12 mouse cellular contexts compared by ENCODE assay signal in the genomic region with DNA sequence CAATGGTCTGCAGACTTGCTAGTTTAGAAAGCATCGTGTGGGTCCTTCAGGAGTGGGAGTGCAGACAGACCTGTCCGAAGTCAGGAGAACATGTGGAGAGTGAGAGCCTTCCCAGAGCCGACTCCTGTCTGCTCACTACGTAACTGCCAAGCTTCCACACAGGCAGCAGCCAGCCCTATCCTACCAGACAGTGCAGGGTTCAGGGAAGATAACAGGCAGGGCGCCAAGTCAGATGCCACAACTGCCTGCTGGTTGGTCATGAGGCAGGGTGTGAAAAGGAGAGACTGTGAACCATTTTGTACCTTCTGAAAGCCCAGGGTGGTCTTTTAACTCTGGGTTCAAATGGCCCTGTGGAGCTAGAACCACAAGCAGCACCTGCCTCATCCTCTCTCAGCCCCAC. TPM values are rescaled to one million over a fixed set of nuclear protein-coding genes. Genes with fewer than 3 reads are reported as not detected.
DNase-seq lines count a peak whose midpoint lies in the region; ATAC-seq and TF ChIP-seq lines count a peak whose summit lies in the region.
"Had no signal": no experiment of that assay in that cellular context is flagged by ENCODE, and none has a peak within 500 bp of the region (broad histone marks: within the 10 kb centered on the region; RNA-seq: fewer than 3 reads in every experiment).

No protein-coding gene starts in this region.

- H3K36me3 ChIP-seq in midbrain, postnatal 0 days (ENCODE audit: insufficient read depth, low read length): peaks cover 6% of the 10 kb centered on the region; the same call in 1 of the 2 replicates
- H3K36me3 ChIP-seq in midbrain, embryonic 15.5 days (replicated peaks): no peaks in the 10 kb centered on the region
- peaks cover 5% of the 10 kb centered on the region; the same call in 1 of the 2 replicates for H3K36me3 ChIP-seq in intestine, embryonic 16.5 days (ENCODE audit: control insufficient read depth, insufficient read depth, low read length)

- H3K27ac ChIP-seq in midbrain, postnatal 0 days (ENCODE audit: low read depth, low read length): no peak overlapping the region
- no peak overlapping the region for H3K27ac ChIP-seq in midbrain, embryonic 15.5 days
- peak overlapping the region; percentile 29 for H3K27ac ChIP-seq in intestine, embryonic 16.5 days (ENCODE audit: low read length)
- H3K27ac ChIP-seq: hindbrain, embryonic 14.5 days; limb, embryonic 12.5 days; stomach, embryonic 15.5 days had no signal

- H3K9me3 ChIP-seq in midbrain, postnatal 0 days (ENCODE audit: low read length): no peaks in the 10 kb centered on the region
- H3K9me3 ChIP-seq in midbrain, embryonic 15.5 days: no peaks in the 10 kb centered on the region
- H3K9me3 ChIP-seq in intestine, embryonic 16.5 days (ENCODE audit: control insufficient read depth, low read length): no peaks in the 10 kb centered on the region
- H3K9me3 ChIP-seq: limb, embryonic 12.5 days; stomach, embryonic 15.5 days had no signal

- H3K27me3 ChIP-seq in midbrain, postnatal 0 days (ENCODE audit: insufficient read depth, low read length): no peaks in the 10 kb centered on the region
- H3K27me3 ChIP-seq in midbrain, embryonic 15.5 days (replicated peaks): no peaks in the 10 kb centered on the region
- no peaks in the 10 kb centered on the region for H3K27me3 ChIP-seq in intestine, embryonic 16.5 days (replicated peaks; ENCODE audit: control insufficient read depth, insufficient read depth, low read length)
- H3K27me3 ChIP-seq: limb, embryonic 12.5 days; stomach, embryonic 15.5 days had no signal

- no peak overlapping the region for H3K4me3 ChIP-seq in midbrain, postnatal 0 days (ENCODE audit: low read depth, low read length)
- H3K4me3 ChIP-seq in midbrain, embryonic 15.5 days: no peak overlapping the region
- H3K4me3 ChIP-seq in intestine, embryonic 16.5 days (ENCODE audit: low read length): peak overlapping the region; percentile 11
- H3K4me3 ChIP-seq: limb, embryonic 12.5 days; stomach, embryonic 15.5 days had no signal

- no peak overlapping the region for H3K4me2 ChIP-seq in midbrain, postnatal 0 days (ENCODE audit: low read depth, low read length, poor library complexity, severe bottlenecking)
- H3K4me2 ChIP-seq in midbrain, embryonic 15.5 days: no peak overlapping the region
- peak overlapping the region; percentile 26 for H3K4me2 ChIP-seq in intestine, embryonic 16.5 days (ENCODE audit: low read depth, low read length)
- H3K4me2 ChIP-seq: hindbrain, embryonic 14.5 days; limb, embryonic 12.5 days; stomach, embryonic 15.5 days had no signal

- 84% methylated on average over 5 of the region's 5 CpGs for WGBS in midbrain, postnatal 0 days
- 80% methylated on average over 5 of the region's 5 CpGs for WGBS in midbrain, embryonic 15.5 days
- WGBS in intestine, embryonic 16.5 days: 55% methylated on average over 5 of the region's 5 CpGs

- DNase-seq in cerebellum, adult 18-20 months: peak; percentile 38 to 49
- no peak for DNase-seq in cerebellum, adult 11 months
- peak; percentile 30 for DNase-seq in midbrain, postnatal 0 days (ENCODE audit: low spot score)
- peak; percentile 17 to 27 for DNase-seq in spleen, postnatal 36 days (ENCODE audit: low spot score in 2 of 2)
- no peak for DNase-seq in thymus, postnatal 25 days
- DNase-seq in frontal cortex, adult 2 months (ENCODE audit: extremely low spot score in 1 of 2, low spot score in 1 of 2): no peak

- H3K4me1 ChIP-seq in midbrain, postnatal 0 days (ENCODE audit: insufficient read depth, low read length): no peaks in the 10 kb centered on the region
- H3K4me1 ChIP-seq in midbrain, embryonic 15.5 days: peaks cover under 1% of the 10 kb centered on the region; the same call in 1 of the 2 replicates
- peaks cover 19% of the 10 kb centered on the region for H3K4me1 ChIP-seq in intestine, embryonic 16.5 days (ENCODE audit: control insufficient read depth, insufficient read depth, low read length)

- H3K9ac ChIP-seq in midbrain, postnatal 0 days (replicated peaks; ENCODE audit: low read length, poor library complexity, severe bottlenecking): no peak overlapping the region
- no peak overlapping the region for H3K9ac ChIP-seq in midbrain, embryonic 15.5 days
- H3K9ac ChIP-seq in intestine, embryonic 16.5 days (ENCODE audit: low read depth, low read length): peak overlapping the region; percentile 41; the same call in 1 of the 2 replicates
- H3K9ac ChIP-seq: hindbrain, embryonic 14.5 days; limb, embryonic 12.5 days; stomach, embryonic 15.5 days had no signal

- no peak for ATAC-seq in midbrain, postnatal 0 days (ENCODE audit: low FRiP score)
- no peak for ATAC-seq in midbrain, embryonic 15.5 days (replicated peaks)
- ATAC-seq in intestine, embryonic 16.5 days: peak; percentile 73

- TF ChIP-seq CTCF in midbrain, postnatal 0 days (IDR thresholded peaks at IDR 0.05): no peak

RNA-seq across cellular contexts. Expression of a gene that starts 6.1 kb away (rescaled TPM):
- total RNA-seq in midbrain, postnatal 0 days (2014; rRNA removed): 97.4 and 103 TPM in 2 replicates
- 103 and 106 TPM in 2 replicates for polyA plus RNA-seq in midbrain, postnatal 0 days (2015; fragmentation: Nextera tagmentation; extraction: Ambion mirVana)
- polyA plus RNA-seq in midbrain, embryonic 15.5 days (2015; fragmentation: Nextera tagmentation; extraction: Ambion mirVana): 78.6 and 85.1 TPM in 2 replicates
- 1,956 and 2,187 TPM in 2 replicates for polyA plus RNA-seq in intestine, embryonic 16.5 days (2015; fragmentation: Nextera tagmentation; extraction: Ambion mirVana)
- polyA plus RNA-seq in frontal cortex, adult 2 months (2012; rRNA removed): 82.3 and 97.4 TPM in 2 replicates

RNA-seq across cellular contexts. Expression of a gene that starts 29.4 kb away (rescaled TPM):
- total RNA-seq in midbrain, postnatal 0 days (2014; rRNA removed): 0.60 and 0.80 TPM in 2 replicates
- polyA plus RNA-seq in midbrain, postnatal 0 days (2015; fragmentation: Nextera tagmentation; extraction: Ambion mirVana): 0.10 and 0.37 TPM in 2 replicates
- 0.70 and 1.2 TPM in 2 replicates for polyA plus RNA-seq in midbrain, embryonic 15.5 days (2015; fragmentation: Nextera tagmentation; extraction: Ambion mirVana)
- polyA plus RNA-seq in intestine, embryonic 16.5 days (2015; fragmentation: Nextera tagmentation; extraction: Ambion mirVana): 0.59 and 0.70 TPM in 2 replicates
- polyA plus RNA-seq in frontal cortex, adult 2 months (2012; rRNA removed): 0.10 and 0.13 TPM in 2 replicates
- polyA plus RNA-seq: embryonic facial prominence, embryonic 11.5 days; limb, embryonic 12.5 days had no signal

RNA-seq across cellular contexts. Expression of a gene that starts 40.4 kb away (rescaled TPM):
- 36.2 and 49.8 TPM in 2 replicates for total RNA-seq in midbrain, postnatal 0 days (2014; rRNA removed)
- 59.2 and 65.1 TPM in 2 replicates for polyA plus RNA-seq in midbrain, postnatal 0 days (2015; fragmentation: Nextera tagmentation; extraction: Ambion mirVana)
- 38.3 and 39.4 TPM in 2 replicates for polyA plus RNA-seq in midbrain, embryonic 15.5 days (2015; fragmentation: Nextera tagmentation; extraction: Ambion mirVana)
- 47.8 and 54.7 TPM in 2 replicates for polyA plus RNA-seq in intestine, embryonic 16.5 days (2015; fragmentation: Nextera tagmentation; extraction: Ambion mirVana)
- polyA plus RNA-seq in frontal cortex, adult 2 months (2012; rRNA removed): 29.0 and 29.2 TPM in 2 replicates

Comparison
In these comparisons a context has a peak if more than half of its experiments do, and no peak if none do; other contexts are left out.
1. DNase-seq: peak in cerebellum, adult 18-20 months (2 of 2), midbrain, postnatal 0 days (single experiment) and spleen, postnatal 36 days (2 of 2); none in cerebellum, adult 11 months (single experiment), thymus, postnatal 25 days (single experiment) and frontal cortex, adult 2 months (0 of 2).
2. RNA of a gene that starts 6.1 kb away (polyA plus RNA-seq): 1,956 to 2,187 TPM in intestine, embryonic 16.5 days; 103 to 106 TPM in midbrain, postnatal 0 days, 82.3 to 97.4 TPM in frontal cortex, adult 2 months and 78.6 to 85.1 TPM in midbrain, embryonic 15.5 days; every median in the first group is over 10 times any median in the second.